Mouse (Mus musculus) heart, embryonic 11.5 days (tissue): Measurements from ENCODE around the gene Gm27027. TPM values are rescaled to one million over a fixed set of nuclear protein-coding genes. Genes with fewer than 3 reads are reported as not detected.

Experiments
- polyA plus RNA-seq: library from polyadenylated mRNA; unstranded; fragments of >200 nt; fragmentation: Nextera tagmentation; extraction: Ambion mirVana; gene quantifications from 2 replicates; pipeline ENCODE4 v1.2.1, GENCODE M21; 2014

Gene Gm27027
- polyA plus RNA-seq, 1 experiment from 2014 or later = not detected

Other genes starting within 250 kb of the Gm27027 start
- gene Ext2, start 173.8 kb downstream of the Gm27027 start, polyA plus RNA-seq = 60.3 and 75.6 TPM in 2 replicates
- gene Accs, start 146.4 kb downstream of the Gm27027 start, polyA plus RNA-seq = 6.6 and 7.7 TPM in 2 replicates
- gene Accsl, start 127.2 kb downstream of the Gm27027 start, polyA plus RNA-seq = not detected in 2 replicates
- gene Gm13889, start 39.2 kb downstream of the Gm27027 start, polyA plus RNA-seq = 2.8 and 4.1 TPM in 2 replicates
- gene Alkbh3, start 14.5 kb upstream of the Gm27027 start, polyA plus RNA-seq = 58.6 and 59.8 TPM in 2 replicates
- 87.2 and 89.1 TPM in 2 replicates for gene Hsd17b12, start 161.6 kb upstream of the Gm27027 start, polyA plus RNA-seq